Mouse (Mus musculus) gastrocnemius, adult 18-20 months (tissue): ENCODE results near the gene Pogk. TPM values are rescaled to one million over a fixed set of nuclear protein-coding genes. Genes with fewer than 3 reads are reported as not detected.

Experiments used
- DNase-seq: peaks from one replicate; pipeline ENCODE4 v3.0.0; 2021; ENCODE audit warnings: low spot score
- total RNA-seq, 2 experiments: library from RNA; stranded (reverse); gene quantifications; 2 replicates each; pipeline ENCODE4 v1.2.3; 2021

The Pogk gene
- total RNA-seq, 2 experiments from 2014 or later = 9.3 to 13.3 TPM

DNA sequence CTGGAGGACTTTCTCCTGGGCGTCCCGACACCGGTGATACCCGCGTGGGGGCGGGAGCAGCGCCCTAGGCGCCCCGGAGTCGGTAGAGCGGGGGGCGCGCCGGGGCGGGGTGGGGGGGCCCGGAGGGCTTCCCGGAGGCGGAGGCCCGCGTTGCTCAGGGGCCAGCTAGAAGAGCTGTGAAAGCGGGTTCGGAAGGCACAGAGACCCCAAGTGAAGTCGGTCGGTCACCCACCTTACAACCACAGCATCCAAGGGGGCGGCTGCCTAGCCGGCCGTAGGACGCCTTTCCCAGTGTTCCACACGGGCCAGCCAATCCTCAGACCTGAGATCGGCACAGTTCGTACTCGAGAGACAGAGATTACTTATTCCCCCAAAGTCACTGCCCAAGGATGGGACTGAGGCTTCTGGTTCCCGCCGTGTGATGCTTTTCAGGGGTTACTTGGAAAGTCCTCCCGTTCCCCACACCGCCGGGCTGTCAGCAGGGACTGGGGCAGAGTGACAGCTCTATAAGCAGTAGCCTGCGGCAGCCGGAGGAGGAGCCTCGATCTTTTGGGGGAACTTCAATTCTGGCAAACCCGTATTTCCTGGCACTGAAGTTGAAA is 29.9 kb downstream of the Pogk start:
- peak; percentile 56 for DNase-seq

DNA sequence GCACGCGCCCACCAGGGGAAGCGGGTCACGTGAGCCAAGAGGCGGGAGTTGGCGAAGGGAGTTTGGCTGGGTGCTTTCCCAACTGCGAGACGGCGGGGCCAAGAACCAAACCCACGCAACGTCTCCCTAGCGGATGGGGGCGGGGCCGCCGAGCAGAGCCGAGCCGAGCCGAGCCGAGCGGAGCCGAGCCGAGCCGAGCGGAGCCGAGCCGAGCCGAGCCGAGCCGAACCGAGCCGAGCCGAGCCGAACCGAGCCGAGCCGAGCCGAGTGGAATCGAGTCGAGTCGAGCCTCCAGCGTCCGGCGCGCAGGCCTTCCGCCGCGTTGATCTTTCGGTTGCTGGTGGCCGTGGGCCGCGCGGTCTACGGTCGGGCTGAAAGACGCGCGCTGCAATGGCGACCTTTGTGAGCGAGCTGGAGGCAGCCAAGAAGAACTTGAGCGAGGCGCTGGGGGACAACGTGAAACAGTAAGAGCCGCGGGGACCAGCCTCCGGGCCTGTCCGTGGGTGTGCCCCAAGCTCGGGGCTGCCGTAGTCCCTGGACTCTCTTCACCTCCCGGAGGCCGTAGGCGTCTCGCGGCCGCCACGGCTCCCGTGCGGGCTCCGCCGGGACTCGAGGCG is 30.5 kb downstream of the Pogk start, which contains the start of gene Tada1:
TSS of gene Tada1 (plus strand) at position 85 of the 617 bp plus-strand sequence.
- DNase-seq = peak; percentile 93

DNA sequence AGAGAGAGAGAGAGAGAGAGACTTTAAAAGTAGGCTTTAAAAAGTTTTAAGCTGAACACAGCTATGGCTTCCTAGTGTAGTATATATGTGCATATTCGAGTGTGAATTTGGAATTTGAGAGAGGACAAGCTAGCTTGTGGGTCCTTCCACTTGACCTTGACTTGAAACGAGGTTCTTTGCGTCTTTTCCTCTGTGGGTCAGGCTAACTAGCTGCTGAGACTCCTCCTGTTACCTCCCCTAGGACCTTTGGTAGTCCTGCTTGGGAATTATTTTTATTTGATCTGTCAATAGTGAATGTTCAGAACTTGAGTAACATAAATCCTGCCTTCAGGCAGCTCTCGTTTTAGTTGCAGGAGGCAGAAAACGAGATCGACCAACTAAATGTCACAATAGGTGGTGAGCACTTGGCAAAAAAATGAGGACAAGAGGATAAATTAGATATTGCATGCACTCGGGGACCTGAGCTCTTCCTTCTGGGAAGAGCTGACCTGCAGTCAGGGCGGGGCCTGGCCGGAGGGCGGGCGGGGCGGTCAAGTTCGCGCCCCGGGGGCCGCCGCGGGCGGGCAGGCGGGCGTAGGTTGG is 31.1 kb downstream of the Pogk start:
- peak; percentile 11 for DNase-seq

DNA sequence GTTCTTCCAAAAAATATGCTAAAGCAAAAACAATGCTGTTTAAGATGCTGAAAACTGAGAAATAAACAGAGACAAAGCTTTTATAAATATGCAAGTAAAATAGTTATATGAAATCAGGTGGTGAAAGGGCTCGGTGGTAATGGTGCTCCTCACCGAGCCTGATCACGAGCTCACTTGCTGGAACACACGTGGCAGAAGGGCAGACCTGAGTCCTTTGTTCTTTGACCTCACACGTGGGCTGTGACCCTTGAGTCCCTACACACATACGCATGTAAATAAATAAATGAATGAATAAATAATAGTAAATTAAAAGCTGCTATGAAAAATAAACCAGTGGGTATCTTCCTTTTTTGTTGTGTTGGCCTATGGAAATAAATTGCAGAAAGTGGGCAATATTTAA is 32.5 kb downstream of the Pogk start:
- no peak for DNase-seq

DNA sequence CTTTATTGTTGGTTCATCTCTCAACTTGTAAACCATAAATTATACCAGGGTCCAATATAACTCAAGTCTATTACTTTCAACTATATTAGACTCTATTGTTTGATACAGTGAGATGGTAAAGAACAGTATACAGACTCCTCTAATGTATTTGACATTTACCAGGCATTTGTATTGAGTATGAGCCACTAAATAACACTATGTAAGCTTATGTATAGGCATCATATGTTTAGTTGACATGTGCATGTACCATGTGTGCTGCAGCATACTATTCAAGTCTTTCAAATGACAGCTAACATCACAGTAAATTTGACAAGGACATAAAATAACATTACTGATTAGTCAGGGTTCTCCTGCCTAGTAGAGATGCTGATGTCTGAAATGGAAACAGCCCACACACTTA is 46.5 kb downstream of the Pogk start:
- no peak for DNase-seq

DNA sequence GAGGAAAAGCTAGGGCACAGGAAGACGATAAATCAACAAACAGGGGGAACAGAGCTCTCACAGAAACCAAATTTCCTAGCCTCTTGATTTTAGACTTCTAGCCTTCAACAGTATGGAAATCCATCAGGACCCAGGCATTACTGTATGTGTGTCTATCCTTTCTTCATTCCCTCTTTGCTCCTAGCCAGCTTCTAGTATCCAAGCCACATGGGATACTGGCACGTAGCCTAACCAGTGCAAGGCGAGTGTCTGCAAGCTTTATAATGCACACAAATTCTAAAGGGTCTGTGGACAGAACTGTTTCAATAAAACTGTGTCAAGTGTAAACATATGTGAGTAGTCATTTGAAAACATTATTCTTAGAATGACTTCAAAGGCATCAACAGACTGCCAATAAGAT is 47.0 kb downstream of the Pogk start:
- no peak for DNase-seq

DNA sequence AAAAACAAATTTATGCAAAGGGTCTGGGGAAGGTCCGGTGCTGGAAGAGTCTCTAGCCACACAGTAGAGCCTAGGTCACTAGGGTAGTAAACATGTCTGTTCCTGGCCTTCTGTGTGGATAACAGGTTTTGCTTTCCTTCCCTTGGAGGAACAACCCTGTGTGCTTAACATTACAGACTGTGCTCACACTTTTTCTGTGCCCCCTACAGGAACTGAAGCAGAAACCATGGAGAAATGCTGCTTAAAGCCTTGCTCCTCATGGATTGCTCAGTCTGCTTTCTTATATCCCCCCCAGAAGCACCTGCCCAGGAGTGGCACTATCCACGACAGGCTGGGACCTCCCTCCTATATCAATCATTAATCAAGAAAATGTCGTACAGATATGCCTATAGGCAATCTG is 47.8 kb downstream of the Pogk start:
- no peak for DNase-seq

DNA sequence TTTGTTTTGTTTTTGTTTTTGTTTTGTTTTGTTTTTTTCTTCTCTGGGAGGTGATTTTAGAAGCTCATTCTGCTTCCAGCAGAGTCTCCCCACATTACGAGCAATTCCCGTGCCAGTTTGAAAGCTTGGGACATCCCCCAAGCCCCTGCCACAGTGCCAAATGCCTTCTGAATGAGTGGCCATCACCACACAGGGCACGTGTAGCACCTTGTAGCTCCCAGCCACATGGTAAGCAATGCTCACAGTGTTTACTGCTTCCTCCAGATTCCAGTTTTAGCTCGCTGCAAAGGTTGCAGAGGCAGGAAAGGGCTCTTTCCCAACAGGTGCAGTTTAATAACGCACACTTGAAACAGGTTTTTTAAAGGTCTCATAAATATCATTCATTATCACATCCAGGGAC is 48.8 kb downstream of the Pogk start:
- DNase-seq = no peak

DNA sequence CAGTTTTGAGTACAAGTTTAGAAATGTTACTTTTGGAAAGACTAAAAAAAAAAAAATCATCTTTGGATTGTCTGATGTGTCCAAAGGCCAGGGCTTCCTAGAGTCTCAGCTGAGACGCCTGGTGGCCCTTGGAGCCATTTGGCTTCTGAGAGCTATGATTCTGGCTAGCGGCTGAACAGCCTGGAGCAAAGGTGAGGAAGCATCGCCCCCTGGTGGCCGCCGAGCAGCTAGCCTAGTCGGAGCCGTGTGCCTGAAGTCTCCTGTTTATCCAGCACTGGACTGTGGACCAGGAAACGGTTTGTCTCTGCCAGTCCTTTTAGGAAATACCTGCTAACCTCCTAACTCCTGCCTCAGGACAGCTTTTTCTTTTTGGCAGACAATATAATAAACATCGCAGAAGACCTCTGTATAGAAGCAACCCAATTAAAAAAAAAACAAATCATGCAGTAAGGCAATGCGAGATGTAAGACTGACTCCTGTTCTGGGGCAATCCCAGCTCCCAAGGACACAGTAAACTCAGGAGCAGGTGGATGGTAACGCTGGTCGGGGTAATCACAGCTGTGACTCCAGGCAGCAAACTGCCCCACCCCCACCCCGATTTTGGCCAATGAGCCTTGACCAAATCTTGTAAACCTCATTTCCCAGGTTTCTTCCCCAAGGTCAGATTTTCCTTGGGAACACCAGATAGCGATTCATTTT is 49.4 kb downstream of the Pogk start:
- DNase-seq = peak; percentile 87

DNA sequence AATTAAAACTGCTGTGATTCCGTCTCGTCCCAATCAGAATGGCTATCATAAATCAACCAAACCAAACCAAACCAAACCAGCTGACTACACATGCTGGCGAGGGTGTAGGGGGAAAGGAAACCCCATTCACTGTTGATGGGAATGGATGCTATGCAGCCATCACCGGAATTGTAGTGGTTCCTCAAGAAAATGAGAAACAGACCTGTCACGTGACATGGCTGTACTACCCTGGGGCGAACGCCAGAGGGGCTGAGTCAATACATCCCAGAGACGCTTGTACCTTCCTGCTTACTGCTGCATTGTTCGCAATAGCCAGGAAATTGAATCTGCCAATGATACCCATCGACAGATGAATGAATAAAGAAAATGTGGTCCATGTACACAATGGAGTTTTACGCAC is 59.9 kb downstream of the Pogk start:
- DNase-seq = no peak

DNA sequence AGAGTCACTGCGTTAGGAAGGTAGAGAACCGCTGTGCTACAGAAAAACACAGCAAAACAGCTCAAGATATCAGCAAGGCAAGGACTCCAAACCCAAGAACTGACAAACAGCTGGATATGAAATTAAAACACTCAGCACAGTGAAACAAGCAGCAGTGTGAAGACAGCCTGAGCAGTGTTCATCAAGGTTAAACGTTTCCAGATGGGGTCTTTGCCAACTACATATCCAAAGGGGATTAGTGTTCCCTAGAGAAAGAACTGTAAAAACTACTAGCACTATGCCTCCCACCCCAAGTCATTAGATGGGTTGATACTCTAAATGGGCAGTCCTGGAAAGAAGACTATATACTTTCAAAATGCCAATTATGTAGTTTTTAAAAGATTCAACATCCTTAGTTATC is 60.3 kb downstream of the Pogk start:
- no peak for DNase-seq

DNA sequence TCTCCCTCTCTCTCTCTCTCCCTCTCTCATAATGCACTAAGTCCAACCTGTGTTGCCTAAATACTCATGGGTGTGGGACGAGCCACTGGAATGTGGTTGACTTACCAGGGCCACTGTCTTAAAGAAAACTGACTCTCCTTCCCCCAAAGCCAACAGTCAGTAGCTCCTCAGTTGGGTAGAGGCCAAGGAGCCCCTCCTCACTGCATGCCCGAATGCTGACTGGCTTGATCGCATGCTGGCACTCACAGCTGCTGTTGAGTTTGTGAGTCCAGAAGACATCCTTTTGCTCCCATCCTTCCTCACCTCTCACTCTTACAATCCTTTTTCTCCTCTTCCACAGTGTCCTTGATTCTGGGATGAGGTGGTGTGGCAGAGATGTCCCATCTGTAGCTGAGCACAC is 62.8 kb downstream of the Pogk start:
- DNase-seq = no peak

DNA sequence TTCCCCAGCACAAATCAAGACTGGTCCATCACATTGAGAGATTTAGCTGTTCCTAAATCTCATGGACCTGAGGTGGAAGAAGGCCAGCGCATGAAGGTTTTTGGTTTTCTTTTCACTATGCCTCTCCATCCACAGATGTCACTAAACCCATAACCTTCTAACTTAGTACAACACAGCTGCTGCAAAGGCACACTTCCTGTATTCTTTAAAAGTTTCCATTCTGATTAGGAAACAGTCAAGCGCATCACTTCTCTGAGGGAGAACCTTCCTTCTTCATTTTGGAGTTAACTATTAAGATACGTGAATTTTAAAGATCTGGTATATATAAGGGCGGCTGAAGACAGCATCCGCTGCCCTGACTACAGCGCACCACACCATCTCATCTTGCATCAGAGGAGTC is 64.1 kb downstream of the Pogk start:
- DNase-seq = no peak

DNA sequence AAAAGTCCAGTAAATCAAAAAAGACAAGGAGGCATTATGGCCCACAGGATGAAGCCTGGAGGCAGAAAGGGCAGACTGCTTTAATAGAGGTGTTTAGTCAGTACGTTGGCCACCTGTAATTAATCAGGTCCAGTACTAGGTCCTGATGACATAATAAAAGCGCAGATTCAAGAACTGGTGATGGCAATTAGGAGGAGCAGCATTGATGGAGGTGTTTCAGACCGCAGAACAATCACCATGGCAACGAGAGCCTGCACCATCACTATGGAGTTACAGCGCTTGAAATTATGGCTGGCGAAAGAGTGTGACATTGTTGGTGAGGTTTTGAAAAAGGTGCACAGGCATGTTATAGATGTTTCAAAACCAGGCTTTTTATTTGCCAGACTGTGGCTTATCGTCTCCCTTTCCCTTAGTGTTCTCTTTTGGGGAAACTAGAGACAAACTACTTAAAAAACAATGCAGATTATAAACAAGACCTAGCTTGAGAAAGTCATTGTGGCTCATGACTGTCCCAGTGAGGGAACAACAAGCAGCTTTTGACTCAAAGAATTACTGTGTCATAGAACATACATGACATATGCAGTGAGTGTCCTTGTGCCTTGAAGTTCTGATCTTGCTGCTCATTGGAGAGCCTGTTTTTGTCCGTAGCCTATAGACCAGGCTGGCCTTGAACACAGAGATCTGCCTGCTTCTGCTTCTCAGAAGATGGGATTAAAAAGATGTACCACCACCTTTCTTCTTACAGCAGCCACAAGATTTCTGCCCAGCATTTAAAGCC is 65.2 kb downstream of the Pogk start:
- no peak for DNase-seq

DNA sequence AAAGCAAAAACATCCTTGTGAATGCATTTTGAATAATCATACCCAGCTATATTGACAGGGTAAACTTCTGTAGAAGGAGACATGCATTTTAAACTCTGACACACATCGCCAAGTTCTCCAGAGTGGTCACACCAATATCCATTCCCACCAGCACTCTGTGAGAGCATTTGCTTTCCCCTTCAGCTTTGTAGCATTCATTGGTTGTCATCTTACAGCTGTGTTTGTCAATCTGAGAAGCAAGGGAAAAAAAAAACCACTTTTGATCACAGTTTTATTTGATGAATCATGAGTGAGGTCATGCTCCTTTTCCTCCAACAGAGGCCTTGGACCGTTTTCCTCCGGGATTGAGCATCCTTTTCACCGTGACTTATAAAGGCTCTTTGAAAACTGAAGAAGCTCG is 66.1 kb downstream of the Pogk start:
- DNase-seq = no peak

DNA sequence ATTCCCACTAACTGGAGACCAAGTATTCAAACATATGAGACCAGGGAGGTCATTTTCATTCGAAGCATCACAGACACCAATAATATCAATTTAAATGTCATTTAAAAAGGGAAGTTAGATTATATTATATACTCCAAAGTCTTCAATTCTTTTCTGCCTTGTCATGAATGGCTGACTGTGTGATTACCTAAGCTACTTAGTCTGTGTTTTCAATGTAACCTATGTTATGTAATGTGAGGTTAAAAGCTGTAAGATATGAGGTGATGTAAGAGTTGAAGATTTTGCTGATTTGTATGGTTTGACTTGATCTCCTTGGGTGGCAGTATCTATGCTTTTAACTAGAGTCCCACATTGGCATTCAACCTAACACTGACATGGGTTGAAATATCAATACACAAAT is 67.1 kb downstream of the Pogk start:
- no peak for DNase-seq

DNA sequence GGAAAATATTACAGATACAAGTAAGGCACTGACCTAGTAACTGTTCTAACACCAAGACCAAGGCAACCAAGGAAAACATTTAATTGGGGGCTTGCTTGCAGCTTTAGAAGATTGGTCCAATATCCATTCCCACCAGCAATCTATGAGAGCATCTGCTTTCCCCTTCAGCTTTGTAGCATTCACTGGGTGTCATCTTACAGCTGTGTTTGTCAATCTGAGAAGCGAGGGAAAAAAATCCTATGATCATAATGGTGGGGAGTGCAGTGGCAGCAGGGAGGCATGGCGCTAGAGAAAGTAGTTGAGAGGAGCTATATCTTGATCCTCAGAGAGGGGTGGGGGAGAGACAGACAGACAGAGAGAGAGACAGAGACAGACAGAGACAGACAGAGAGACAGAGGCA is 67.6 kb downstream of the Pogk start:
- no peak for DNase-seq

DNA sequence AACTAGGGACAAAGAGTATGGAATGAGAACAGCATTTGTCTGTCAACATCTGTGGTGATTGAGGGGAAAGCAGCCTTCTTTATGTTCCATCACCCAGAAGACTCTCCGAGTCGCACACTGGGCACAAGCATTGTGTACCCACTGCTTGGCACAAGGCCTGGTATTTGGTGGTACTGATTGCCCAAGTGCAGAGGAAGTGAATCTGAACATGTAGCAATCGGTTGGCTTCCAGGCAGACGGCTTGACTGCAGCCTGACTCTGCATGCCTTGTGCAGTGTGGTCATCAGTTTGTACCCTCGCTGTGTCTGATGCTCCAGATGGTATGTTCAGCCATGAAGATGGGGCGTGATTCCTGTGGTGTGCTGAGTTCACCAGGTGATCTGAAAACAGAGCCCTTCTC is 70.6 kb downstream of the Pogk start:
- peak; percentile 11 for DNase-seq
